Mouse (Mus musculus) neural tube, embryonic 14.5 days (tissue): ENCODE results near the gene Plpp3. TPM values are rescaled to one million over a fixed set of nuclear protein-coding genes. Genes with fewer than 3 reads are reported as not detected.

Source experiments
- ATAC-seq: fragments of 200-750 bp; cut with Nextera tagmentation; 2 replicates; pipeline ENCODE4 v1.8.0; 2017; ENCODE audit warnings: low read depth, mild to moderate bottlenecking, moderate TSS enrichment, moderate library complexity
- H3K27ac ChIP-seq: fragments of 300-500 bp; sonication (generic); 2 replicates; pipeline ENCODE4 v1.5.1; 2014; ENCODE audit warnings: low read depth, mild to moderate bottlenecking, control low read depth, low read length, moderate library complexity, mixed read lengths
- H3K27me3 ChIP-seq: fragments of 300-500 bp; sonication (generic); 2 replicates; pipeline ENCODE4 v1.6.1; 2014; ENCODE audit warnings: low read length; ENCODE audit not compliant: control insufficient read depth, insufficient read depth
- H3K36me3 ChIP-seq: fragments of 300-500 bp; sonication (generic); 2 replicates; pipeline ENCODE4 v1.6.1; 2014; ENCODE audit warnings: low read length, mixed read lengths; ENCODE audit not compliant: control insufficient read depth, insufficient read depth
- H3K4me1 ChIP-seq: fragments of 300-500 bp; sonication (generic); 2 replicates; pipeline ENCODE4 v1.6.1; 2014; ENCODE audit warnings: low read length; ENCODE audit not compliant: control insufficient read depth, insufficient read depth
- H3K4me2 ChIP-seq: fragments of 300-500 bp; sonication (generic); 2 replicates; pipeline ENCODE4 v1.6.1; 2014; ENCODE audit warnings: mild to moderate bottlenecking, low read depth, low read length, control low read depth
- H3K4me3 ChIP-seq: fragments of 300-500 bp; sonication (generic); 2 replicates; pipeline ENCODE4 v1.5.1; 2014; ENCODE audit warnings: low read depth, low read length, control low read depth, mixed read lengths
- H3K9ac ChIP-seq: fragments of 300-500 bp; sonication (generic); replicated peaks from 2 replicates; pipeline ENCODE4 v1.6.1; 2014; ENCODE audit warnings: low read depth, mild to moderate bottlenecking, control low read depth, low read length, mixed read lengths
- H3K9me3 ChIP-seq: fragments of 300-500 bp; sonication (generic); 2 replicates; pipeline ENCODE4 v1.6.1; 2016; ENCODE audit warnings: low read length; ENCODE audit not compliant: control insufficient read depth
- WGBS: fragments of 180-500 bp; shearing (Covaris S2); extraction: QIAGEN DNeasy Blood & Tissue Kit; methylation state at CpG from one replicate; pipeline ENCODE4 v1.1.7; 2014; 5-methylcytosine and 5-hydroxymethylcytosine counted together
- polyA plus RNA-seq: library from polyadenylated mRNA; unstranded; fragments of >200 nt; fragmentation: Nextera tagmentation; extraction: Ambion mirVana; gene quantifications from 2 replicates; pipeline ENCODE4 v1.2.1, GENCODE M21; 2014

Gene Plpp3
- polyA plus RNA-seq, 1 experiment from 2014 or later: 58.5 TPM

GRCm38 (mm10) chr4:105240233-105240632, 83.1 kb downstream of the Plpp3 start:
- WGBS: 35% methylated on average over 7 of the region's 7 CpGs
- Histone ChIP-seq H3K9me3 (no peaks in the 10 kb centered on the region), H3K4me3 (no peak overlapping the region), H3K36me3 (no peaks in the 10 kb centered on the region), H3K27me3 (no peaks in the 10 kb centered on the region), H3K9ac (no peak overlapping the region), H3K27ac (no peak overlapping the region), H3K4me1 (peaks cover 2% of the 10 kb centered on the region; the same call in 1 of the 2 replicates), H3K4me2 (no peak overlapping the region)
- ATAC-seq: no peak

GRCm38 (mm10) chr4:105244931-105245330, 87.8 kb downstream of the Plpp3 start:
- Histone ChIP-seq H3K27ac (no peak overlapping the region), H3K27me3 (no peaks in the 10 kb centered on the region), H3K9ac (no peak overlapping the region), H3K4me2 (peak overlapping the region; percentile 39; the same call in 1 of the 2 replicates), H3K4me3 (no peak overlapping the region), H3K4me1 (peaks cover 7% of the 10 kb centered on the region; the same call in 1 of the 2 replicates), H3K9me3 (no peaks in the 10 kb centered on the region), H3K36me3 (no peaks in the 10 kb centered on the region)
- 77% methylated on average over 10 of the region's 10 CpGs for WGBS
- ATAC-seq: no peak

GRCm38 (mm10) chr4:105245479-105245944, 88.4 kb downstream of the Plpp3 start:
- Histone ChIP-seq H3K9ac (0 out of 2 replicates have a peak overlapping the region, but pooled peaks have one; percentile 33), H3K4me2 (peak overlapping the region; percentile 39), H3K4me1 (peaks cover 7% of the 10 kb centered on the region; the same call in 1 of the 2 replicates), H3K9me3 (no peaks in the 10 kb centered on the region), H3K4me3 (0 out of 2 replicates have a peak overlapping the region, but pooled peaks have one; percentile 3), H3K27ac (peak overlapping the region; percentile 24; the same call in 1 of the 2 replicates), H3K27me3 (no peaks in the 10 kb centered on the region), H3K36me3 (no peaks in the 10 kb centered on the region)
- ATAC-seq: peak; percentile 90
- 3% methylated on average over 18 of the region's 18 CpGs for WGBS

- 88% methylated on average over 7 of the region's 7 CpGs for WGBS
- H3K36me3 ChIP-seq: no peaks in the 10 kb centered on the region
- H3K4me3 ChIP-seq: no peak overlapping the region
- no peak overlapping the region for H3K27ac ChIP-seq
- H3K27me3 ChIP-seq: no peaks in the 10 kb centered on the region
- peaks cover 7% of the 10 kb centered on the region; the same call in 1 of the 2 replicates for H3K4me1 ChIP-seq
- H3K9me3 ChIP-seq: no peaks in the 10 kb centered on the region
- H3K4me2 ChIP-seq: no peak overlapping the region
- no peak overlapping the region for H3K9ac ChIP-seq
- ATAC-seq: no peak
Observed at GRCm38 (mm10) chr4:105246331-105246730, 89.2 kb downstream of the Plpp3 start.

GRCm38 (mm10) chr4:105248161-105248560, 91.0 kb downstream of the Plpp3 start:
- no peak for ATAC-seq
- Histone ChIP-seq H3K9me3 (no peaks in the 10 kb centered on the region), H3K4me1 (peaks cover 7% of the 10 kb centered on the region; the same call in 1 of the 2 replicates), H3K4me2 (no peak overlapping the region), H3K9ac (no peak overlapping the region), H3K27me3 (no peaks in the 10 kb centered on the region), H3K4me3 (no peak overlapping the region), H3K36me3 (no peaks in the 10 kb centered on the region), H3K27ac (no peak overlapping the region)
- 77% methylated on average over 1 of the region's 1 CpGs for WGBS

GRCm38 (mm10) chr4:105249283-105249682, 92.1 kb downstream of the Plpp3 start:
- Histone ChIP-seq H3K9ac (no peak overlapping the region), H3K4me1 (peaks cover 7% of the 10 kb centered on the region; the same call in 1 of the 2 replicates), H3K4me2 (no peak overlapping the region), H3K27me3 (no peaks in the 10 kb centered on the region), H3K27ac (no peak overlapping the region), H3K36me3 (no peaks in the 10 kb centered on the region), H3K9me3 (no peaks in the 10 kb centered on the region), H3K4me3 (no peak overlapping the region)
- WGBS: 85% methylated on average over 4 of the region's 4 CpGs
- ATAC-seq: no peak

GRCm38 (mm10) chr4:105250946-105251345, 93.8 kb downstream of the Plpp3 start:
- Histone ChIP-seq H3K27me3 (no peaks in the 10 kb centered on the region), H3K9me3 (no peaks in the 10 kb centered on the region), H3K36me3 (no peaks in the 10 kb centered on the region), H3K4me2 (no peak overlapping the region), H3K27ac (no peak overlapping the region), H3K9ac (no peak overlapping the region), H3K4me1 (no peaks in the 10 kb centered on the region), H3K4me3 (no peak overlapping the region)
- whole genome bisulfite sequencing: 78% methylated on average over 3 of the region's 3 CpGs
- no peak for ATAC-seq

- no peak for ATAC-seq
Observed at GRCm38 (mm10) chr4:105252044-105252443, 94.9 kb downstream of the Plpp3 start.

GRCm38 (mm10) chr4:105252571-105253200, 95.5 kb downstream of the Plpp3 start:
- WGBS: 81% methylated on average over 5 of the region's 5 CpGs
- Histone ChIP-seq H3K27me3 (no peaks in the 10 kb centered on the region), H3K27ac (no peak overlapping the region), H3K36me3 (no peaks in the 10 kb centered on the region), H3K4me1 (no peaks in the 10 kb centered on the region), H3K4me3 (no peak overlapping the region), H3K4me2 (no peak overlapping the region), H3K9me3 (no peaks in the 10 kb centered on the region), H3K9ac (no peak overlapping the region)
- no peak for ATAC-seq

More at GRCm38 (mm10) chr4:105252044-105252443, 94.9 kb downstream of the Plpp3 start:
- no peaks in the 10 kb centered on the region for H3K27me3 ChIP-seq
- H3K4me3 ChIP-seq: no peak overlapping the region
- no peaks in the 10 kb centered on the region for H3K4me1 ChIP-seq
- no peak overlapping the region for H3K9ac ChIP-seq
- no peak overlapping the region for H3K4me2 ChIP-seq
- H3K27ac ChIP-seq: no peak overlapping the region
- H3K36me3 ChIP-seq: no peaks in the 10 kb centered on the region
- 69% methylated on average over 3 of the region's 3 CpGs for WGBS
- H3K9me3 ChIP-seq: no peaks in the 10 kb centered on the region
